Mouse (Mus musculus): ENCODE results near the gene Cdh20.
"Not testable (repeated sequence)": the region's sequence is repeated elsewhere in the genome, so short reads cannot be mapped to it uniquely, and the experiment has no call there.

Cdh20 gene

GRCm38 (mm10) chr1:104917307-104917836 is 149.0 kb downstream of the Cdh20 start:
- DNase-seq, result no peak

- DNase-seq, result no peak
Measured at GRCm38 (mm10) chr1:104933051-104933450, 164.7 kb downstream of the Cdh20 start.

- no peak for DNase-seq
Measured at GRCm38 (mm10) chr1:104936966-104937365, 168.6 kb downstream of the Cdh20 start.

- no peak for DNase-seq
Measured at GRCm38 (mm10) chr1:104939156-104939555, 170.8 kb downstream of the Cdh20 start.

- DNase-seq, result peak; percentile 38
Measured at GRCm38 (mm10) chr1:104944470-104945109, 176.3 kb downstream of the Cdh20 start.

GRCm38 (mm10) chr1:104945110-104945489 is 176.8 kb downstream of the Cdh20 start:
- DNase-seq, result no peak

- not testable (repeated sequence) for DNase-seq
Measured at GRCm38 (mm10) chr1:104949640-104950039, 181.3 kb downstream of the Cdh20 start.

- peak; percentile 71 for DNase-seq
Measured at GRCm38 (mm10) chr1:104957046-104957445, 188.7 kb downstream of the Cdh20 start.

GRCm38 (mm10) chr1:104961670-104962069 is 193.3 kb downstream of the Cdh20 start:
- no peak for DNase-seq

GRCm38 (mm10) chr1:104962257-104962656 is 193.9 kb downstream of the Cdh20 start:
- no peak for DNase-seq

GRCm38 (mm10) chr1:104979068-104979467 is 210.7 kb downstream of the Cdh20 start:
- DNase-seq, result peak; percentile 30

GRCm38 (mm10) chr1:104980273-104980672 is 211.9 kb downstream of the Cdh20 start:
- DNase-seq, result no peak

- peak; percentile 85 for DNase-seq
Measured at GRCm38 (mm10) chr1:104986222-104986973, 218.1 kb downstream of the Cdh20 start.

GRCm38 (mm10) chr1:104987526-104987925 is 219.2 kb downstream of the Cdh20 start:
- DNase-seq, result no peak

- no peak for DNase-seq
Measured at GRCm38 (mm10) chr1:104992441-104992840, 224.1 kb downstream of the Cdh20 start.

GRCm38 (mm10) chr1:104993905-104994611 is 225.7 kb downstream of the Cdh20 start:
- no peak for DNase-seq

- no peak for DNase-seq
Measured at GRCm38 (mm10) chr1:104994612-104994986, 226.3 kb downstream of the Cdh20 start.

- no peak for DNase-seq
Measured at GRCm38 (mm10) chr1:104997814-104998213, 229.5 kb downstream of the Cdh20 start.

- peak; percentile 97 for DNase-seq
Measured at GRCm38 (mm10) chr1:105002179-105002578, 233.8 kb downstream of the Cdh20 start.

GRCm38 (mm10) chr1:105003786-105004185 is 235.5 kb downstream of the Cdh20 start:
- peak; percentile 86 for DNase-seq

- DNase-seq, result peak; percentile 0
Measured at GRCm38 (mm10) chr1:105012616-105013015, 244.3 kb downstream of the Cdh20 start.

GRCm38 (mm10) chr1:105013291-105013690 is 245.0 kb downstream of the Cdh20 start:
- peak; percentile 0 for DNase-seq

GRCm38 (mm10) chr1:105041668-105042067 is 273.3 kb downstream of the Cdh20 start:
- no peak for DNase-seq

All from cerebellum, adult 9-10 months (tissue).